Mouse (Mus musculus) mesoderm, embryonic 11.5 days (tissue): ENCODE measurements around the gene Pacsin2.

ENCODE experiments used
- DNase-seq: peaks from one replicate; pipeline ENCODE4 v3.0.0-alpha.2; 2012; ENCODE audit warnings: low read depth, low spot score

The Pacsin2 gene

DNA sequence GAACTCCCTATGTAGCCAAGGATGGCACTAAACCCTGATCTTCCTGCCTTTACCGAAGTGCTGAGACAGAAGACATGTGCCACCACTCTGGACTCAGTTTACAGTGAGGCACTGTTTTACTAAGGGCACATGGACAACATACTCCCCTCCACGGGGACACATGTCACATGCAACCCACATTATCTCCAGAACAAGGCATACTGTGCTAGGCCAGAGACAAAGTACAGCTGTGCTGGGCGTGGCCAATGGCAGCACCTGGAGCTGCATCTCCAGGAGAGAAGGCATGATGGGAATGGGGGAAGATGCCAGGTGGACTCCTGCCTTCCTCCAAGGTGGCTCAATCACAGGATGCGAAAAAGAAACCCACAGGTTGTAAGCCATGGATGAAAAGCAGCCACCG, 135.5 kb downstream of the Pacsin2 start:
- no peak for DNase-seq
